Mouse (Mus musculus) limb, embryonic 15.5 days (tissue): ENCODE results near the gene Gna11. TPM values are rescaled to one million over a fixed set of nuclear protein-coding genes. Genes with fewer than 3 reads are reported as not detected.

Experiments
- ATAC-seq: fragments of 200-750 bp; cut with Nextera tagmentation; 2 replicates; pipeline ENCODE4 v1.8.0; 2017; ENCODE audit warnings: low read depth, moderate TSS enrichment; ENCODE audit not compliant: insufficient number of reproducible peaks, low FRiP score, low TSS enrichment
- H3K27ac ChIP-seq: fragments of 300-500 bp; sonication (generic); 2 replicates; pipeline ENCODE4 v1.5.1; 2015; ENCODE audit warnings: moderate library complexity, mild to moderate bottlenecking, inconsistent platforms
- H3K27me3 ChIP-seq: fragments of 300-500 bp; sonication (generic); 2 replicates; pipeline ENCODE4 v1.6.1; 2015; ENCODE audit warnings: inconsistent platforms
- H3K36me3 ChIP-seq: fragments of 300-500 bp; sonication (generic); 2 replicates; pipeline ENCODE4 v1.6.1; 2015; ENCODE audit warnings: inconsistent platforms
- H3K4me1 ChIP-seq: fragments of 300-500 bp; sonication (generic); 2 replicates; pipeline ENCODE4 v1.6.1; 2015; ENCODE audit warnings: inconsistent platforms
- H3K4me2 ChIP-seq: fragments of 300-500 bp; sonication (generic); 2 replicates; pipeline ENCODE4 v1.6.1; 2015; ENCODE audit warnings: mild to moderate bottlenecking, inconsistent platforms
- H3K4me3 ChIP-seq: fragments of 300-500 bp; sonication (generic); 2 replicates; pipeline ENCODE4 v1.5.1; 2015; ENCODE audit warnings: mild to moderate bottlenecking, inconsistent platforms
- H3K9ac ChIP-seq: fragments of 300-500 bp; sonication (generic); 2 replicates; pipeline ENCODE4 v1.6.1; 2015; ENCODE audit warnings: inconsistent platforms
- H3K9me3 ChIP-seq: fragments of 300-500 bp; sonication (generic); 2 replicates; pipeline ENCODE4 v1.6.1; 2016; ENCODE audit warnings: inconsistent platforms
- WGBS: fragments of 180-500 bp; shearing (Covaris S2); methylation state at CpG from one replicate; pipeline ENCODE4 v1.1.7; 2015; 5-methylcytosine and 5-hydroxymethylcytosine counted together
- polyA plus RNA-seq: library from polyadenylated mRNA; unstranded; fragments of >200 nt; fragmentation: Nextera tagmentation; extraction: Ambion mirVana; gene quantifications from 2 replicates; pipeline ENCODE4 v1.2.1, GENCODE M21; 2015

Gene Gna11
- polyA plus RNA-seq, 1 experiment from 2014 or later: 81.7 TPM

DNA sequence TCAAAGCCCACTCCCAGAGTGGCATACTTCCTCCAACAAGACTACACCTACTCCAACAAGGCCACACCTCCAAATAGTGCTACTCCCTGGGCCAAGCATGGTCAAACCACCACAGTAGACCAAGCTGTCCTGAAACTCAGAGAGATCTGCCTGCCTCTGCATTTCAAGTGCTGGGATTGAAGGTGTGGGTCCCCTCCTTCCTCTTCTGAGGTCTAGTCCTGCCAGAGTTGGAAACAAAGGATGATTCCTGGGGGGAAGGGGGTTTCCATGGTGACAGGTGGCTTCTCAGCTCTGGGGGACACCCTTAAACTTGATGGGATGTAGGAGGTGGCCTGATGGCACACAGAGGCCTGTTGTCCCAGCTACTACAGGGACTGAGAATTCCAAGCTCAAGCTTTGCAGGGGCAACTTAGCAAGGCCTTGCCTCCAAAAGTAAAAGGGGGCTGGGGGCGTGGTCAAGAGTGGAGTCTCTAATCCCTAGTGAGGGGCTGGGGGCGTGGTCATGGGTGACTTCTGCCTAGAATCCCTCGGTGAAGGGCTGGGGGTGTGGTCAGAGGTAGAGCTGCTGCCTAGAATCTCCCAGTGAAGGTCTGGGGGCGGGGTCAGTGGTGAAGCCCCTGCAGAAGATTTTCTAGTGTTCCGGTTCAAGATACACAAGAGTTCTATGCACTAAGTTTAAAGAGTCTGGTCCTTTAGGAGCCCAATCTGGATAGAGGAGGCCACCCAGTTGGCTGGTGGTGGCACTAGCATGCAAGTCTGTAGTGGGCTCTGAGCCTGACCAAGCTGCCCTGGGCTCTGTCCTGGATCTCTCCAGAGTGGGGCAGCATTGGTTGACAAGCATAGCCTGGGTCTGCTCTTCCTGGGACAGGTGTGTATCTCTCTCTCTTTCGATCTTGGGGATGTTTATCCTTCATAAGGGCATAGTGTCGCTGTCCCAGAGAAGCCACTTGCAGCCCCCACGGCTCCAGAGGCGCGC, 29.4 kb upstream of the Gna11 start, which contains the start of gene Tle2:
Gene Tle2, plus strand, starts transcription at position 481 of the 976 bp plus-strand sequence.
- H3K4me1 ChIP-seq: peaks cover 60% of the 10 kb centered on the region
- peaks cover 18% of the 10 kb centered on the region; the same call in 1 of the 2 replicates for H3K27me3 ChIP-seq

DNA sequence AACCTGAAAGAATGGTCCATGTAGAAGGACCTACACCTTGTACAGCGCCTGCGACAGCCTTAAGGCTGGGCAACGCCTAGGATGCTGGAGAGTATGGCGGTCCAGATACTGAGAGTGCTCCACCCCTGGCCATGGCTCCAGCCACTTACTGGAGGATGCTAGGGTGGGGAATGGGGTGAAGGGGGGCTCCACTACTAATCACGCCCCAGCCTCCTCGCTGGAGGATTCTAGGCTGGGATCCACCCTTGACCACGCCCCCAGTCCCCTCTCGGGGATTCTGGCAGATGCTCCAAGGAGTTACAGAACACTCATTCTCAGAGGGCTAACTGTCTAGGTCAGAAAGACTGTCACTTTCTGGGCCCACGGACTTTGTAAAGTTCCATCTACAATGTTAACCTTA, 28.0 kb upstream of the Gna11 start:
- Histone ChIP-seq H3K4me2 (no peak overlapping the region), H3K36me3 (no peaks in the 10 kb centered on the region), H3K4me3 (no peak overlapping the region), H3K27me3 (peaks cover 18% of the 10 kb centered on the region; the same call in 1 of the 2 replicates), H3K9me3 (no peaks in the 10 kb centered on the region), H3K9ac (no peak overlapping the region), H3K27ac (no peak overlapping the region), H3K4me1 (peaks cover 72% of the 10 kb centered on the region)
- no peak for ATAC-seq
- 25% methylated on average over 9 of the region's 9 CpGs for WGBS

More for the DNA sequence above, 29.4 kb upstream of the Gna11 start, which contains the start of gene Tle2:
- 25% methylated on average over 10 of the region's 10 CpGs for WGBS
- no peaks in the 10 kb centered on the region for H3K9me3 ChIP-seq
- H3K27ac ChIP-seq: peak within 1 kb of the TSS; percentile 71
- H3K4me2 ChIP-seq: peak within 1 kb of the TSS; percentile 74
- H3K9ac ChIP-seq: peak within 1 kb of the TSS; percentile 54
- ATAC-seq: no peak
- H3K4me3 ChIP-seq: peak within 1 kb of the TSS; percentile 62
- no peaks in the 10 kb centered on the region for H3K36me3 ChIP-seq

DNA sequence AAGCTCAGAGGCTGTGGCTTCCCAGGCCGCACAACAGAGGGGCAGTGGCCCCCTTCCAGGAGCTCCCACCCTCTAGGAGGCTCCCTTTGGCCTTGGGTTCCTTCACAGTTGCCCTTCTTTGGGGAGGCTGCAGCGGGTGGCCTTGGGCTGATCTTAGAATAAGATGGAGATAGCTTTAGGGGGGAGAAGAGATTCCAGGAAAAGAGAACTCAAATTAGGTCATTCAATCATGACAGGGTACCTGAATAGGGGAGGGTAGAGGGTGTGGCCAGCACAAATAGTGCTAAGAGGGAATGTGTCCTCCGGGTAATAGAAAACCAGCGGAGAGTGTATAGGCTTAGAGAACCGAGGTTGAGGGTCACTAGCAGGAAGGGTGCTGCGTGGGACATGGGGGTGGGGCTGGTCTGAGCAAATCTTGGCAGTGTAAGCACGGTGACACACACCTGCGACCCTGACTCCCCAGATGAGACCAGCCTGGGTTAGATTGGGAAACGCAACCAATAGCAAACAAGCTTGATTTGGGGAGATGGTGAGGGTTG, 27.2 kb upstream of the Gna11 start:
- Histone ChIP-seq H3K9me3 (no peaks in the 10 kb centered on the region), H3K36me3 (0 out of 2 replicates have a peak, but pooled peaks cover under 1% of the 10 kb centered on the region), H3K4me1 (peaks cover 72% of the 10 kb centered on the region), H3K27me3 (peaks cover 15% of the 10 kb centered on the region; the same call in 1 of the 2 replicates), H3K4me3 (peak overlapping the region; percentile 24), H3K27ac (peak overlapping the region; percentile 82), H3K4me2 (peak overlapping the region; percentile 78), H3K9ac (no peak overlapping the region)
- no peak for ATAC-seq
- 8% methylated on average over 9 of the region's 9 CpGs for WGBS

- peak; percentile 93 for ATAC-seq
- Histone ChIP-seq H3K4me2 (peak overlapping the region; percentile 78), H3K36me3 (0 out of 2 replicates have a peak, but pooled peaks cover 7% of the 10 kb centered on the region), H3K9ac (0 out of 2 replicates have a peak overlapping the region, but pooled peaks have one; percentile 5), H3K27ac (peak overlapping the region; percentile 93), H3K27me3 (peaks cover 12% of the 10 kb centered on the region; the same call in 1 of the 2 replicates), H3K4me1 (peaks cover 70% of the 10 kb centered on the region), H3K9me3 (no peaks in the 10 kb centered on the region), H3K4me3 (peak overlapping the region; percentile 44)
- WGBS: under 1% methylated on average over 18 of the region's 18 CpGs
These were observed 26.5 kb upstream of the Gna11 start for GRCm38 (mm10) chr10:81571501-81571876.

DNA sequence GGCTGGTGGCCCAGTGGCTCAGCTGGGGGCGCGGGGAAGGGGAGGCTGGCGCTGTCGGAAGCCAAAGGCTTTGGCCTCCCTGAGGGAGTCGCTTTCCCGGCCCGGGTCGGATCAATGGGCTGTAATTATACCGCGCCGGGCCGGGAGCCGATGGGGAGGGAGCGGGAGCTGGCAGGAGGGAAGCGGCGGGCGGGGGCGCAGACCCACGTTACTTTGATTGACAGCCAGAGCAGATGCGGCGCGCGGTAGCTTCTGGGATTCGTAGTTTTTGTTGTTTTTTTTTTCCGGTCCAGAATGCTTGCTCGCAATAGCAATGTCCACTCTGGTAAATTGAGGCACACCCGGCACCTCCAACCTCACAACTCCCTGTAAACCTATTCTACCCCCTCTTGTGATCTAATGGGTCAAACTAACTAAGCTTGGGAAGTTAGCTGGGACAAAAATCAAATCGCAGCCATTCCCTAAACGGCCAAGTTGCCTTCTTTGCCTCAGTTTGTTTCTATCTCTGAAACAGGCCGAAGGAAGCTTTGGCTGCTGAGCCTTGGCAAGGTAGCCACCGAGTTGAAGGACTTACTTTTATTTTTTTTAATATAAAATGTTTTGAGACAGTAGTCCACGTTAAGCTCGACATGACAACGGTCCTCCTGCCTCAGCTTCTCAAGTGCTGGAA, 26.0 kb upstream of the Gna11 start:
- under 1% methylated on average over 34 of the region's 34 CpGs for WGBS
- H3K27me3 ChIP-seq: peaks cover 12% of the 10 kb centered on the region; the same call in 1 of the 2 replicates
- H3K4me3 ChIP-seq: peak overlapping the region; percentile 44
- H3K27ac ChIP-seq: peak overlapping the region; percentile 93
- peak; percentile 48 for ATAC-seq
- peak overlapping the region; percentile 5; the same call in 1 of the 2 replicates for H3K9ac ChIP-seq
- H3K4me2 ChIP-seq: peak overlapping the region; percentile 78
- H3K9me3 ChIP-seq: no peaks in the 10 kb centered on the region
- H3K4me1 ChIP-seq: peaks cover 67% of the 10 kb centered on the region
- peaks cover 12% of the 10 kb centered on the region for H3K36me3 ChIP-seq

DNA sequence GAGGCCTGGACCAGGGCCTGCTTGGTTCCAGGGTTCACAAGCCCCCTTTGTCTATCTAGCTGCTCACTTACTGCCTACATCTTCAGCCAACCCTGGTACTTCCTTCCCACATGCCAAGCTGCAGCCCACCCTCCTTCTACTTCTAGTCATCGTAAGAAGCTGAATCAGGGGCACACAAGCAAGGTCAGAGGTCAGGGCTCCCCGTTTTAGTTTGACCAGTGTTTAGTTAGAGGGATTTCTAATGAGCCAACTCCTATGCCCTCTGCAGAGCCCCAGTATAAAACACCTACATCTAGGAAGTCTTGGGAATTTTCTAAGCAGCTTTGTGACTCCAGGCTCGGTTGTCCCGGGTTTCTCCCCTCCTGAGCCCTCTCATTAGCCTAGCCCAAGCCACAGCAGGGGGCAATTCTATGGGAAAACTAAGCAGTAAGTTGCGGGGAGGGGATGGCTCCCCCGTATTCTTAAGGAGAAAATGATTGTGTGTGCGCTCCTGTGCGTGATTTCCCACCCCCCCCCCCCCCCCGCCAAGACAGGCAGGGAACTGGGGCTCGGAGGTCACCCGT, 25.3 kb upstream of the Gna11 start:
- no peak overlapping the region; the same call in 1 of the 2 replicates for H3K9ac ChIP-seq
- H3K27ac ChIP-seq: peak overlapping the region; percentile 93
- peak overlapping the region; percentile 44 for H3K4me3 ChIP-seq
- ATAC-seq: peak; percentile 7; the same call in 1 of the 2 replicates
- H3K9me3 ChIP-seq: no peaks in the 10 kb centered on the region
- peak overlapping the region; percentile 78 for H3K4me2 ChIP-seq
- 7% methylated on average over 9 of the region's 11 CpGs for WGBS
- peaks cover 12% of the 10 kb centered on the region; the same call in 1 of the 2 replicates for H3K27me3 ChIP-seq
- peaks cover 66% of the 10 kb centered on the region for H3K4me1 ChIP-seq
- H3K36me3 ChIP-seq: peaks cover 18% of the 10 kb centered on the region

DNA sequence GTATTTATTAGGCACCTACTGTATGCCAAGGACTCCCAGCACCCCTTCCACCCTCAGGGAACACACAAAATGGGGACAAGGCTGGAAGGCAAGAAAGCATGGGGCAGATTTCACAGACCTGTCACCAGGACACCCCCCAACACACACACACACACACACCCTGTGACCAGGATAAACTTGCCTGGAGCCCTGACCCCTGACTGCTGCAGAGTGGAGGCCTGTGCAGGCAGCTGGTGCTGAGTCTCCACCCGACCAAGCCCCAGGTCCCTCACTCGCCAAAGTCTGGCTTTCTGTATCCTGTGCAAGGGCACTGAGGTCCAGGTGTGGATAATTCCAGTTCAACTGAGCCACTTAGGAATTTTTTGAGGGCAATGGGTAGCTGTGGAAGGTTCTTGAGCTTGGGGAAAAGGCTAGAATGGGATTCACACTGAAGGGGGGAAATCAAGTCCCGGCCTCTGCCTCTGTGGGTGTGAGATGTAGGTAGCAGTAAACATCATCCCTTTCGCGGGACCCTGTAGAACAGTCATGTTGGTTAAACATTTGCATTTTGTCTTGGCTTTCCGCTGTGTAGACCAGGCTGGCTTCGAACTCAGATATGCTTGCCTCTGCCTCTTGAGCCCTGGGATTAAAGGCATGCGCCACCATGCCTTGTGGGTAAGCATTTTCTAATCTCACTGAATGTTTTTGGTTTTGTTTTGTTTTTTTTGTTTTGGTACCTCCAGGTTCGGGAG, 24.7 kb upstream of the Gna11 start:
- Histone ChIP-seq H3K36me3 (peaks cover 25% of the 10 kb centered on the region), H3K9ac (no peak overlapping the region), H3K9me3 (no peaks in the 10 kb centered on the region), H3K27me3 (peaks cover 12% of the 10 kb centered on the region; the same call in 1 of the 2 replicates), H3K4me1 (peaks cover 68% of the 10 kb centered on the region), H3K4me3 (no peak overlapping the region), H3K4me2 (no peak overlapping the region), H3K27ac (peak overlapping the region; percentile 93)
- 53% methylated on average over 9 of the region's 9 CpGs for WGBS
- no peak for ATAC-seq

GRCm38 (mm10) chr10:81568381-81569191, 23.6 kb upstream of the Gna11 start:
- Histone ChIP-seq H3K4me1 (peaks cover 69% of the 10 kb centered on the region), H3K36me3 (peaks cover 28% of the 10 kb centered on the region), H3K4me2 (no peak overlapping the region), H3K4me3 (no peak overlapping the region), H3K27ac (peak overlapping the region; percentile 93), H3K27me3 (0 out of 2 replicates have a peak, but pooled peaks cover 12% of the 10 kb centered on the region), H3K9ac (no peak overlapping the region), H3K9me3 (no peaks in the 10 kb centered on the region)
- no peak for ATAC-seq
- WGBS: 12% methylated on average over 15 of the region's 16 CpGs

DNA sequence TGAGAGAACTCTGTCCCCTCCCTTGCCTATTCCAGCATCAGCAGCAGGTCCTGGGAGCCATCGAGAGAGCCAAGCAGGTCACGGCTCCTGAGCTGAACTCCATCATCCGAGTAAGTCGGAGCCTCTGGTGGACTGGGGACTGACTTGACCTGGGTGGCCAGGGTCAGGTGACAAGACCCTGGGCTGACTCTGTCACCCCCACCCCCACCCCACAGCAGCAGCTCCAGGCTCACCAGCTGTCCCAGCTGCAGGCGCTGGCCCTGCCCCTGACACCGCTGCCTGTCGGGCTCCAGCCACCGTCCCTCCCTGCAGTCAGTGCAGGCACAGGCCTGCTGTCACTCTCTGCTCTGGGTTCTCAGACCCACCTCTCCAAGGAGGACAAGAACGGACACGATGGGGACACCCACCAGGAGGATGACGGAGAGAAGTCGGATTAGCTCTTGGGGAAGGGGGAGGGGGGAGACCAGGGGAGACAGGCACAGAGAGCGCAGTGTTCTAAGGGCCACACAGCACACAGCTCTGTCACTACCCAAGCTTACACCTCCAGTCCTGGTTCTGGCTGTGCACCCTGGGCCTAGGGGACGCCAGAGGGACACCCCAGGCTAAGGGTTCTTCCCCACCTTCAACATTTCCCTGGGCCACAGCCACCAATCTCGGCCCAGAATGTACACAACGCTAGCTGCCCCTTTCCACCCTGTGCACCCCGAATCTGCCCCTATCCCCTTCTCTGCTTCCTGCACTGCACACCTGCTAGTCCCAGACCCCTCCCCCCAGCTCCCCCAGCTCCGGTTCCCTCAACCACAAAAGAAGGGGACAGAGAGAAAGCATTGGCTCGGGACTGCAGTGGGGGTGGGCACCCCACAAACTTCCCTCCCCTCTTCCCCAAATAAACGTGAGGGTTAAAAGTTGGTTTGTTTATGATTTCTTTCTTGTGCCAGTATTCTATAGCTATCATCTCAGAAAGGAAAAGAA, 20.6 kb upstream of the Gna11 start:
- Histone ChIP-seq H3K4me1 (peaks cover 73% of the 10 kb centered on the region), H3K4me2 (no peak overlapping the region), H3K27me3 (no peaks in the 10 kb centered on the region), H3K27ac (no peak overlapping the region), H3K4me3 (no peak overlapping the region), H3K36me3 (peaks cover 36% of the 10 kb centered on the region), H3K9ac (no peak overlapping the region), H3K9me3 (no peaks in the 10 kb centered on the region)
- no peak for ATAC-seq
- 44% methylated on average over 20 of the region's 20 CpGs for WGBS
